Mouse (Mus musculus): ENCODE data around the gene Gm20388. TPM values are rescaled to one million over a fixed set of nuclear protein-coding genes. Genes with fewer than 3 reads are reported as not detected.

Gm20388 gene
- total RNA-seq, 2 experiments from 2014 or later, result 10.7 TPM; not detected in 1

GRCm38 (mm10) chr8:122362967-122363366 lies 2452.3 kb downstream of the Gm20388 start:
- no peak for DNase-seq (ENCODE audit: low spot score in 2 of 2)

GRCm38 (mm10) chr8:122368494-122368893 lies 2457.9 kb downstream of the Gm20388 start:
- DNase-seq (ENCODE audit: low spot score in 2 of 2), result no peak

- peak; percentile 16 to 63 for DNase-seq (ENCODE audit: low spot score in 2 of 2)
Observed at GRCm38 (mm10) chr8:122369665-122370064, 2459.0 kb downstream of the Gm20388 start.

GRCm38 (mm10) chr8:122371706-122372105 lies 2461.1 kb downstream of the Gm20388 start:
- no peak for DNase-seq (ENCODE audit: low spot score in 2 of 2)

- DNase-seq (ENCODE audit: low spot score in 2 of 2), result no peak
Observed at GRCm38 (mm10) chr8:122375320-122375719, 2464.7 kb downstream of the Gm20388 start.

- no peak for DNase-seq (ENCODE audit: low spot score in 2 of 2)
Observed at GRCm38 (mm10) chr8:122375751-122376364, 2465.2 kb downstream of the Gm20388 start.

GRCm38 (mm10) chr8:122376365-122377231 lies 2466.0 kb downstream of the Gm20388 start, which contains the start of gene Zc3h18:
Gene Zc3h18, plus strand, starts transcription at chr8:122376609.
- peak; percentile 99 for DNase-seq (ENCODE audit: low spot score in 2 of 2)

- no peak for DNase-seq (ENCODE audit: low spot score in 2 of 2)
Observed at GRCm38 (mm10) chr8:122383039-122383438, 2472.4 kb downstream of the Gm20388 start.

- DNase-seq (ENCODE audit: low spot score in 2 of 2), result no peak
Observed at GRCm38 (mm10) chr8:122389357-122389756, 2478.7 kb downstream of the Gm20388 start.

GRCm38 (mm10) chr8:122390758-122391157 lies 2480.1 kb downstream of the Gm20388 start:
- no peak for DNase-seq (ENCODE audit: low spot score in 2 of 2)

GRCm38 (mm10) chr8:122393717-122394116 lies 2483.1 kb downstream of the Gm20388 start:
- no peak for DNase-seq (ENCODE audit: low spot score in 2 of 2)

GRCm38 (mm10) chr8:122395291-122395690 lies 2484.7 kb downstream of the Gm20388 start:
- DNase-seq (ENCODE audit: low spot score in 2 of 2), result no peak

GRCm38 (mm10) chr8:122398186-122398585 lies 2487.5 kb downstream of the Gm20388 start:
- DNase-seq (ENCODE audit: low spot score in 2 of 2), result no peak

GRCm38 (mm10) chr8:122405146-122405805 lies 2494.6 kb downstream of the Gm20388 start:
- no peak for DNase-seq (ENCODE audit: low spot score in 2 of 2)

- no peak for DNase-seq (ENCODE audit: low spot score in 2 of 2)
Observed at GRCm38 (mm10) chr8:122407678-122408077, 2497.0 kb downstream of the Gm20388 start.

- no peak for DNase-seq (ENCODE audit: low spot score in 2 of 2)
Observed at GRCm38 (mm10) chr8:122414311-122414710, 2503.7 kb downstream of the Gm20388 start.

- no peak for DNase-seq (ENCODE audit: low spot score in 2 of 2)
Observed at GRCm38 (mm10) chr8:122415554-122415953, 2504.9 kb downstream of the Gm20388 start.

- no peak for DNase-seq (ENCODE audit: low spot score in 2 of 2)
Observed at GRCm38 (mm10) chr8:122419881-122420555, 2509.4 kb downstream of the Gm20388 start.

- DNase-seq (ENCODE audit: low spot score in 2 of 2), result no peak
Observed at GRCm38 (mm10) chr8:122421376-122422070, 2510.9 kb downstream of the Gm20388 start, which contains the start of gene Il17c. Gene Il17c, plus strand, starts transcription at chr8:122422020.

GRCm38 (mm10) chr8:122423217-122423616 lies 2512.6 kb downstream of the Gm20388 start:
- no peak for DNase-seq (ENCODE audit: low spot score in 2 of 2)

GRCm38 (mm10) chr8:122423659-122424058 lies 2513.0 kb downstream of the Gm20388 start:
- DNase-seq (ENCODE audit: low spot score in 2 of 2), result no peak

All from layer of hippocampus, adult 18-20 months (tissue).